Mouse (Mus musculus) cerebellum, adult 2 months (tissue): ENCODE measurements around the gene Trrap.

Experiments used
- CTCF ChIP-seq: fragments of 200-500 bp; IDR thresholded peaks from 2 replicates; pipeline ENCODE4 v1.5.1; 2011; ENCODE audit warnings: low read depth, mild to moderate bottlenecking, control low read depth, low read length, moderate library complexity, borderline replicate concordance; ENCODE audit not compliant: insufficient read depth
- POLR2A ChIP-seq: fragments of 200-500 bp; IDR thresholded peaks from 2 replicates; pipeline ENCODE4 v1.6.1; 2011; ENCODE audit warnings: low read length, control low read depth, borderline replicate concordance; ENCODE audit not compliant: insufficient read depth

GRCm38 (mm10) chr5:144757402-144757801 lies 10.1 kb upstream of the Trrap start:
- no peak for TF ChIP-seq CTCF
- TF ChIP-seq POLR2A: no peak
